Mouse (Mus musculus): ENCODE data around the gene Atp2b4.

DNA sequence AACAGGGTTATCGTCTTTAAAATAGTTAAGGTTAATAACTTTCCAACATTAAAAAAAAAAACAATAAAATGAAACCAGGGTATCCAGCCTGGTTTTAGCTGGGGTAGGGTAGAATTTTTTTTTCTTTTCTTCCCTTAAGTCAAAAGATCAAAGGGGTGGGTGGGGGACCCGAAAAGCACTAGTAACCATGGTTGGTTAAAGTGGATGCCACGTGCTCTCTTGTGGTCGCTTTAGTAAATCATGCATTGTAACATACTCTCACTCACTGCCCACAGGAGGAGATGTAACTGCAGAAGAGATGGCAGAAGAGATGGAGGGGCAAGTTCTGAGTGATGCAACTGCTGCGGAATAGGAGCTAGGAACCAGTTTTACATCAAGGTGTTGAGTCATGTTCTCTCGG, 89.5 kb downstream of the Atp2b4 start:
- TF ChIP-seq POLR2A (IDR thresholded peaks at IDR 0.05; ENCODE audit: low read depth, low read length) = no peak
- TF ChIP-seq CTCF (conservative IDR thresholded peaks at IDR 0.05; ENCODE audit: insufficient read depth, insufficient read length, low read depth, low read length) = no peak

All from kidney, adult 2 months (tissue).